Mouse (Mus musculus): ENCODE measurements around the gene Kcnk1.

DNA sequence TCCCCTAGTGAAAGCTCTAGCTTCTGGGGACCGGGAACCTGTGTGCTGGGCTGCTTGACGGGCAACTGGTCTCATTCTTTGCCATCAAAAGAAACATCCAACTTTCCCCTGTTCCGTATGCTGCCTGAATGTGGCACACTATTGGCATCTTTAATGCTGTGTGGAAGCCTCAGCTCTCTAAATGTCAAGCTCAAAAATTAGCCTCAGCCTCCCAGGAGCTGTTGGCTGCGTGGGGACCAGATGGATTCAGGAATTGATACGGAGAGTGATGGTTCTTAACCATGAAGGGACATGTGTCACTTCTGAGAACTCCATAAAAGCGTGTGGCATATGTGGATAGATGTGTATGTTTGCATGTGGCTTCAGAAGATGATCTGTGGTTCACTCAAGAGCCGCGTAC is 27.0 kb downstream of the Kcnk1 start:
- TF ChIP-seq POLR2A (IDR thresholded peaks at IDR 0.05; ENCODE audit: extremely low read depth, insufficient read depth, low read length) (no peak), CTCF (IDR thresholded peaks at IDR 0.05; ENCODE audit: low read depth, low read length) (no peak)
